Mouse (Mus musculus): ENCODE results near the gene Qsox1. TPM values are rescaled to one million over a fixed set of nuclear protein-coding genes. Genes with fewer than 3 reads are reported as not detected.

Qsox1 gene
- total RNA-seq, 2 experiments from 2014 or later: 14.7 to 24.2 TPM

DNA sequence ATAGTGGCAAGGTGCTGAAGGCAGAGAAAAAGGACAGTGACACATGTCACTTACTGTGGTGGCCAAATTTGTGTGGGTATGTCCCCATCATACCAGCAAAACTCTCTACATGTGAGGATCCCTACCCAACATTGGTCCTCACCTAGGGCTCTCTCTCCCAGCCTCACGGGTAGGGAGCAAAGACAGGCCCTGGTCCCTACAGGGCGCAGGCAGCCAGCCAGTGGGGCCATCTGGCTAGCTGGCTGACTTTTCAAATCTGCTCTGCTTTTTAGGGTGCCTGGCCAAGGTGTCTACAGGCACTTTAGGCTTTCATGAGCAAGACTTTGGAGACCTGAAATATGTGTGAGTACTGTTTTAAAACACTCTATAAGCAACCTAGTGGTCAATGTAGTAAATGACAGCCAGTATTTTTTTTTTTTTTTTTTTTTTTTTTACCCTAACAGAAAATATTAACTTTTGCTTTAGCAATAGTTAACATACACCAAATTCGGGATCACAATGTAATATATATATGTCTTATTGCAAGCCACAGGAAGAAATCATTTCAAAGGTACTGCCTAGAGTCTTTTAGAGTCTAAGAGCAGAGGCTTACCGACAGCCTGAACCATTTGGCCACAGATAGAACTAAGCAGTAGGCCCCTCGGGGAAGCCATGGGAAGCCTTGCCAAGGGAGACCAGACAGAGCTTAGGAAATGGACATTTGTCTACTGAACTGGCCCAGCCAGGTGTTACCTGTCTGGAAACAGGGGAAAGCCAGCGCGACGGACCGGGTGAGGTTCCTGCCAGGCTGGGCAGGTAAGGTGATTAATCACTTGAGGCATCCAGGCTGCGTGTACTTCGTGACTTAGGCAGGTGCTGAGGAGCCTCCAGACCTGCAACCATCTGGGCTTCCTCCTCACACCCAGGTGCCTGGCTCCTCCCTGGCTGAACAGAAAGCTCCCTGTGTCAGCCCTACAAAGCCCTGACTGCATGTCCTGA is 11.4 kb downstream of the Qsox1 start:
- ATAC-seq (replicated peaks; ENCODE audit: poor library complexity): no peak

DNA sequence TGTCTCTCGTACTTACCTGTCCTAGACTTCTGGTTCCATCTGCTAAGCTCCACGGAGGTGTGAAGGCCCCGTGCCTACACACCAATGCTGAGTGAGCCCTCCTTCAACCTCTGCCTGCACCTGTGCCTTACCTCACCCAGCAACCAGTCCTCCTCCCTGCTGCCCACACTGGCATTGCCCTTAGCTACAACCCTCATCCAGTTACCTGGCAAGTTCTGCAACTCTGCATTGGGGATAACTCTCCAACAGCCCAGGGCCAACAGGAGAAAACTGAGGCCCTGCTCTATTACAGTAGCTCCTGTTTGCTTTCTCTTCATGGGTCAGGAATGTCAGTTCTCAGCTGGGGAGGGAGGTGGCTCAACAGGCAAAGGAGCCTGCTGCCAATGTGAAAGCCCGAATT is 14.7 kb downstream of the Qsox1 start:
- no peak for ATAC-seq (replicated peaks; ENCODE audit: poor library complexity)

DNA sequence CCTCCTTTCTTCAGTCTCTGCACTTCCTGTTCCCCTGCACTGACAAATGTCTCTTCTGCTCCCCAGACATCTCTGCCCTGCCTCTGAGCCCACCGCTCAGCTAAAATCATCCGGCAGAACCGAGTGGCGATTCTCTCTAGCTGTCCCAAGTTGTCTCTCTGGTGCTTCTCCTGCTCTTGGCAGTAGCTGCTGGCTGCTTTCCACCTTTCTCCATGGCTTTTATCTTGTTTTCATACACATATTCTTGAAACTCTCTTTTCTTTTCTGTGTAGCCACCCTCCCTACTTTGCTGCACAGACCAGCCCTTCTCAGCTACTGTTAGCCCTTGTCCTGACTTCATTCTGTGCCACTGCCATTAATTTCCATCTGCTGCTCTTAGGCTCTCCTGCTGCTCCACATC is 15.3 kb downstream of the Qsox1 start:
- ATAC-seq (replicated peaks; ENCODE audit: poor library complexity): 0 out of 2 replicates have a peak, but pooled peaks have one; percentile 11

DNA sequence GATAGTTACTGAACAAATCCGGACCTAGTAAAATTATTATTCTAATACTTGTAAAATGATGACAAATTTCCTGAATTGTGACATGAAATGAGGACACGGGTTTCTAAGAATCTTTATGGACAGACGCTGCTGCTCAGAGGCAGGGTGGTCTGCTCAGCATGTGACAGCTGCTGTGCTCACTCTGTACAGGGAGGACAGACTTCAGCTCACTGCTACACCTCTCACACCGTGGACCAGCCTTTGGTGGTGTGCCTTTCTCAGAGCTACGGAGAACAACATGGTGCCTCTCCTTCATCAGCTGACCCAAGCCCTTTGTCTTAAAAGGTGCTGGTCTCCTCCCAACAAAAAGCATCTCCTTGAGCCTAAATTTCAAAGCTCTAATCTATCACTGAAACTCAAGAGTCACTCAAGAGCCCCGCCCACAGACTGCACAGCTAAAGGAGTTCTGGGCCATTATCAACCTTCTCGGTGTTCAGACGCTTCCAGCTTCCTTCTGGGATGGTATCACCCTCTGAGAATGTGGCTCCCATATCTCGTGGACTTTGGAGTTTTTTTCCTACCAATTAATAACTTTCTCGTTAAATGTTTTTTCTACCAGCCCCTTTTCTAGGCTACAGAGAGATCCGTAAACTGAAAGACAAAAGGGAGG is 15.8 kb downstream of the Qsox1 start:
- peak; percentile 37; the same call in 1 of the 2 replicates for ATAC-seq (replicated peaks; ENCODE audit: poor library complexity)

DNA sequence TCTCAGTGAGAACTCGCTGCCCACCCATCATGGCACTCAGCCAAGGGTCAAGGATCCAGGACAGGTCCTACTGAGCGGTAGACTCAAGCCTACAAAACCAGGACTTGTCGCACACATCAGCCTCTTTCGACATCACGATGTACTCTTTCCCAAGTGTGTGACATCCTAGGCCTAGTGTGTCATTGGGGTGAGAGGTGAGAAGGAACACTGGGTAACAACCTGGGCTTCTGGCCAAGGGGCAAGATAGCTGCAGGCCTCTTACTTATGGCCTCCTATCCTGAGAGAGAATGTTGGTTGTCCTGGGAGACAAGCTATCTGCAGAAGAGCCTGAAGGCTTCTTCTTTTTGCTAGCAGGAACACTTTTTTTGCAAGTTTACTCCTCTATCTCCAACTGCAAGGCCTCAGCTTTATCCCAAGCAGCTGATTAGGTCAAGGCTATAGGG is 16.9 kb downstream of the Qsox1 start:
- ATAC-seq (replicated peaks; ENCODE audit: poor library complexity): peak; percentile 62

DNA sequence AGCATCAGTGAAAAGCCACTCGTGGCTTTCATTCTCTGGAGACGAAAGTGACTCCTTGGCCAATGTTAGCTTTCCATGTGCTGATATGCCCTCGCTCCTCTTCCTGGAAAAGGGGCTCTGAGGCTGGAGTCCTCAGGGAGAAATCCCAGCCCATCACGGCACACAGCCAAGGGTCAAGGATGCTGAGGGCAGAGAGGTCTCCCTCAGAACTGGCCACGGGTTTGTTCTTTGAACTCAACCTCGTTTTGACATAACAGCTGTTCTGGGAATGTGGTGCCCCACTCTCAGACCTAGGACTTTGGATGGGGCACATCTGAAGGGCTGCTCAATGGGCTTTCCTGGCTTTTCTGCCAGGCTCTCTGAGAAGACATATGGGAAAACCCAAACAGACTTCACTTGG is 17.8 kb downstream of the Qsox1 start:
- no peak for ATAC-seq (replicated peaks; ENCODE audit: poor library complexity)

DNA sequence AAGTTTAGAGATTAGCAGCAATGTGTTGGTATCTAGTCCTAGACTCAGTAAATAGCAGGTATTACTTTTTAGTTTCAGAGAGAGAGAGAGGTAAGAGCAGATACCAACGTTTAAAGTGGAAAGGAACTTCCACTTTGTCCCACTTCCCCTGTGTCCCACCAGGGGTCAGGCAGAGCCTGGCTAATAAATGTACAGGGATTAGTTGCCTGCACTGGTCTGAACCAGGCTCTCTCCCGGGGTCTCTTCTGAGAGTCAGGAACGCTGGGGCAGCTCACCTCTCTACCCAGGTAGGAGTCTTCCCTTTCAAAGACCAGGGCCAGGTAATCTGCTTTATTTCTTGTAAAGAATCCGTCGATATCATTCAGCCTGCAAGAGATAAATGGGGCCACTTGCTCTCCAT is 20.8 kb downstream of the Qsox1 start:
- ATAC-seq (replicated peaks; ENCODE audit: poor library complexity): peak; percentile 66

DNA sequence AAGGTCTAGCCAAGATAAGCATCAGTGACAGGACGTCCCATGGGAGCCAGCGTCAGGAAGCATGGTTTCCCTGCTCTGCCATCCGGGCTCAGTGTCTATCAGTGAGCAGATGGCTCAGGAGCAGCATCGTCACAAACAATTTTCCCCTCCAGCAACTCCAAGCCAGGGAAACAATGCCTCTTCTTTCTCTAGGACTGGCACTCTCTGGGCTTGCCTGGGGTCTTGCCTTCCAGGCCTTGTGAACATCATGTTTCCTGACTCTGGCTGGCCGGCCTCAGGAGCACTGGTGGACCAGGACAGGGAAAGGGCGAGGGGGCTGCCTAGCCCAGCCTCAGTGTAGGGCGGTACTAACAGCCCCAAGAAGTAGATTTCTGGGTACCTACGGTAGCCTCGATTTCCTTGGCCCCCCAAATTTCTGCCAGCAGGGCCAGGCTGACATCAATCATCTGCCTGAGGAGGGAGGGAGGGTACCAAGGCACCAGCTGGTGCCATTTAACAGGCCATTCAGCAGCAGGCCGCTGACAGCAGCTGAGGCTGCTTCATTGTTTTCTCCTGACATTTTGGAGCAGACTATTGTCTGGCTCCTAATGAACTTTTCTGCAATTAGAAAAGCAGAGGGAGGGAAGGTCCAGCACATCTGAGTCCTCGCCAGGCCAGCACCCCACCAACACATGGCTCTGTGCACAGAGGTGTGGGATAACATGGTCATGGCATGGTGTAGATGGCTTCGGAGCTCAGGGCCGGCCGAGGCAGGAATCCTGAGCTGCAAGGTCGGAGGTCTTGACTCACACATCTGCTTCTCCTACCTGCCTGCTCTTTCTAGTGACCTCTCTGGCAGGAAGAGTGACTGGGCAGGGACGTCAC is 22.3 kb downstream of the Qsox1 start:
- ATAC-seq (replicated peaks; ENCODE audit: poor library complexity): no peak

DNA sequence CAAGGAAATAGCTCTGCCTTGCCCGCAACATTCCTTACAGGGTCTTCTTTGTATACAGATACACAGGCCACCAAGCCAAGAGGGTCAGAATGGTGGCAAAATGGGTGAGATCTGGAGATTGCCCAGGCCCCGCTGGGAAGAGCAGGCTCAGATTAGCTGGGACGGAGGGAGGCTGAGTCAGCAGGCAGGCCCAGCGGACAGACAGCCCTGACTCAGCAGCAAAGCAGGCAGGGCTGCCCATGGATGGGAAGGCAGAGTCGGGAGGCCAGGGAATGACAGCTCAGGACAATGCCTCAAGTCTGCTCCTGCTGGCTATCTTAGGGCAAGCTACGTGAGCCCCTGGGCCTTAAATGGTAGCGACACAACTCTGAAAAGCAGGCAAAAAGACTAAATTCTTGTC is 26.8 kb downstream of the Qsox1 start:
- ATAC-seq (replicated peaks; ENCODE audit: poor library complexity): no peak

DNA sequence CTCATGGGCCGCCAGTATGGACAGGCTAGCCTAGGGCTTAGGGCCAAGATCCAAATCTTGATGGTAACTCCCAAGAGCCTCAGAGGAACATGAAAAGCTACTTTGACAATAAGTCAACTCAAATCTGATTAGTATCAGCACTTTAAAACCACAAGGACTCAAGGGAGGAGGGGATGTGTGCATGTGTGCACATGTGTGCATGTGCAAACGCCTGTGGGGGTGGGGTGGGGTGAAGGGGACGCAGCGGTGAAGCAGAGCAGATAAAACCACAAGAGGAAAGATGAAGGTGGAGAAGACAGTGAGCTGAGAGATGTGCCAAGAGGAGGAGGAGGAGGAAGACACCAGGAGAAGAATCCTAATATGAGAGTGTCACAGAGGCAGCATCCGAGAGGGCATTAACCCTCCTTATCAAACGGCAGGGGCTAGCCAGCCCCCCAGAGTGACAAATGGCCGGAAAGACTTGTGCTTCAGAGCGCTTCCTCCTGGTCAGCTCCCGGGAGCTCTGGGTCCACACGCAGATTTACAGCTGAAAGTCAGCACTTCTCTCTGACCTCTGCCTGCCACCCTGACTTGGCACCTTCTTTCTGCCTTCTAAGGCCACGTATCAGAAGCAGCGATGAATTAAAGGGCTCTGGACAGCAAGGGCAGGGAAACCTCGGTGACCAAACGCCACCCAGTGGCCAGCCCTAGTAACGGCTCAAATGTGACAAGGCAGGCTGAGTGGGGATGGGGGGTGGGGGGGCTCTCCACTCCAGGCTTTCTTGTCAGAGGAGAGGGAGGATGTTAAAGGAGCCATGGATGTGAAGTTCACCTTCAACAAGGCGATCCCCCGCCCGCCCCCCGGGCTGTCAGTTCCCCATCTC is 28.1 kb downstream of the Qsox1 start:
- peak; percentile 83 for ATAC-seq (replicated peaks; ENCODE audit: poor library complexity)

DNA sequence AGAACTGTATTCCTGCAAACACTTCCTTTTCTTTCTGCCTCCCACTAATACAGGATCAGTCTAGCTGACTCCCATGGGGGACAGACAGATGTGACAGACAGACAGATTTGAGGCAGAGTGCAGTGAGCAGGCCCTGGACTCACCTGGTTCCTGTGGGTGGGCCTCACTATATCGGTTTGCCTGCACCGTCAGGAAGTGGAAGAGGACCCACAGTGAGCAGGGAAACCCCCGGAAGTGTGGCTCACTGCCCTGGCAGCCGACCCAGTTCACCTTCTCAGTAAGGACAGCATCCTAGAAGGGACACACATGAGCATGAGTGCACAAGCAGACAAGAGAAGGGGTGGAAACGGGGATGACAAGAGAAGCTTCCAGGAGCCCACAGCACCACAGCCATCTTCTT is 30.3 kb downstream of the Qsox1 start:
- ATAC-seq (replicated peaks; ENCODE audit: poor library complexity): no peak

DNA sequence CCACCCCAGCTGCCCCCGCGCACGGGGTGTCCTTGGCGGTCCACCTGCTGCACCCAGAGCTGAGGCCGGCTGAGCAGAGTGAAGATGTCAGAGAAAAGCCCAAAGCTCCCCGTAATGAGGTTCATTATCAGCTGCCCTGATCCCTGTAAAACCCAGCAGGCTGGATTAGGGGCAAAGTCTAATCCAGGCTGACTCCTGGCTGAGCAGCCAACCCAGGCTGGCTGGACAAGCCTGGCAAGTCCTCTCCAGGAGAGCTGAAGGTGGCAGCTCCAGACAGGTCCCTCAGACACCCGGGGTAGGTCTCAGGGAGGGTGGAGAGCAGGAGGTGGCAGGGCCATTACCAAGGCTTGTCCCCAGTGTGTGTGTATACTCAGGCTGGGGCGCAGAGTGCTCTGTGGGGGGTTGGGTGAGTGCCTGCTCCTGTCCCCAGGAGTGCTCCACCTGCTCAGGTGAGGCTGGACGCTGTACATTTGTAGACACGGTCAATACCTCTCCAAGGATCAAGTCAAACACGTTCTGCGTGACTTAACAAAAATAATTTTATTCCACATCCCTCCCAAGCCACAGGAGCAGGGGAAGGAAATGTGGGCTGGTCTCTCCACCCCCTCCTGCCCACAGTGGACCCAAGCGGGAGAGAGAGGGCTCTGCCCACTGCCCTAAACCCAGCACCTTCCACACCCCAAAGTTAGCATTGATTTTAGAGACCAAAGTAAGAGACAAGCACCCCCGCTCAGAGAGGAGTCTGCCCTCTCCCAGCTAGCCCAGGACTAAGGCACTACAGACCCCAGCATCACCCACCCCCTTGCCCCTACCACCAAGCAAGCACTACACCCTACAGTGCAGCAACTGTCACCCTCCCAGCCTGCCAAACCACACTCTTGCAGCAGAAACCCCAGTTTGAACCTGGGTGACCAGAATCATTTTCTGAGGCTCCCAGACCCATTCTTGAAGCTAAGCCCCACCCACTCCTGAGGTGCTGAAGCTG is 34.8 kb downstream of the Qsox1 start:
- ATAC-seq (replicated peaks; ENCODE audit: poor library complexity): peak; percentile 51; the same call in 1 of the 2 replicates

DNA sequence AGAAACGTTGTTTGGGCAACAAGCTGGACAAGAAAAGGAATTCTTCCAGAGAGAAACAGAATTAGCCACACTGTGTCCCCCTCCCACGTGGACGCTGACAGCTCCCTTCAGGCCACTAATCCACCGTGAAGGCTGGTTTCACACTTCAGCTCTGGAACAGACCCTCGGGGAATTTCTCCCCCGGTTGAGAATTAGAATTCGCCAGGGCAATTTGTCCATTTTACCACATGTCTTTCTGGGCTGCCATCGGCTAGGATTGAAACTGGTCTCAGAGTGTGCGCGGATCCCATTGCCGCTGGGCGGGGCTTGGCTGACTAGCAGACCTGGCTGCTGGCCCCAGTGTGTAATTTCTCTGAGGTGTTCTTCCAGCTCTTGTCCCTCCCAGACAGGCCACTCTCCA is 53.5 kb downstream of the Qsox1 start:
- no peak for ATAC-seq (replicated peaks; ENCODE audit: poor library complexity)

DNA sequence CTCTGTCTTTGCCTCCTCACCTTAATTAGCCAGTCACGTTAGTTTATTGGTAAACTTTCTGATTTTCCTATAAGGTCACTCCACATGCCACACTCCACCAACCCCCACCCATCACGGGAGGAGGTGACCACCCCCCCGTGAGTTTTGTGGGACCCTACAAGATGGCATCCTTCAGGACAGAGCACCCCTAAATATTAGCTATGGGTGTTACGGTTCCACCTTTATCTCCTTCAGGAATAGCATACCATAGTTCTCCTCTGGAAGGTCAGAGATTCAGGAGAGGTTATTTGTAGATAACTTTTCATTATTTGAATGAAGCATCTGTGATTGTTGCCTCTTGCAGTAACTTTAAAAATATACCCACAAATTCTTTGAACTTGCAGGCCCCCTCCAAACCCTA is 54.0 kb downstream of the Qsox1 start:
- ATAC-seq (replicated peaks; ENCODE audit: poor library complexity): no peak

DNA sequence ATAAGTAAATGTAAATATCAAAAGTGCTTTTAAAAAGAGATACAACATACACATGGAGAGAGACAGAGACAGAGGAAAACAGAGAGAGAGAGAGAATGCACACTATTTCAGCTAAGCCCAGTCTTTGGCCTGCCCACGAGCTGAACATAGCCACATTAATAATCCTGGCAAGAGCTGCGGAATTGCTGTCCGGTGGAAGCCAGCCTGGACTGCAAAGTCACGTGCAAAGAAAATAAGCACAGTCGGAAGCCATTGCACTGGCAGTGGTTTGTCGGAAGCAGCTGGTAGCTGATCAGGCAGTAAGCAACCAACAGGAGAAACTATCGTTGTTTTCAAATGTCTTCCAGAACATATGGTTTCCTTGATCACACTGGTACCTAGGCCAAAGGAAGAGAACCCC is 55.1 kb downstream of the Qsox1 start:
- no peak for ATAC-seq (replicated peaks; ENCODE audit: poor library complexity)

DNA sequence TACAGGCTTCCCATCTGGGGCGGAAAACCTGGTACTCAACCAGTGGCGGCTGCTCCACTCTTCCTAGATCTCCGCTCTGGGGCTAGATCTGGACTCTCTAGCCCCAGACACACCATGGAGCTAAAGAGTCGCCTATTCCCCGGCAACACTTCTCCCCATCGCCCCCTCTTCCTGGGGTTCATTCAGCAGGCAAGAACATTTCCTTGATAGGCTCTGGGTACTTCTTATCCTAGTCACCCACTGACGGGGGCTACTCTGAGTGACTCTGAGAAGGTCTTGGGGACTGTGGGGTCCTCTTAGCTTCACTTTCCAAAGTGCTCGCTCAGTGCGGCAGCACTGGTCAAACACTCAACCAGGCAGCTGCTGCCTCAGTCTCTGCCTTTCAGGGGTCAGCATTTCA is 59.3 kb downstream of the Qsox1 start:
- ATAC-seq (replicated peaks; ENCODE audit: poor library complexity): no peak

DNA sequence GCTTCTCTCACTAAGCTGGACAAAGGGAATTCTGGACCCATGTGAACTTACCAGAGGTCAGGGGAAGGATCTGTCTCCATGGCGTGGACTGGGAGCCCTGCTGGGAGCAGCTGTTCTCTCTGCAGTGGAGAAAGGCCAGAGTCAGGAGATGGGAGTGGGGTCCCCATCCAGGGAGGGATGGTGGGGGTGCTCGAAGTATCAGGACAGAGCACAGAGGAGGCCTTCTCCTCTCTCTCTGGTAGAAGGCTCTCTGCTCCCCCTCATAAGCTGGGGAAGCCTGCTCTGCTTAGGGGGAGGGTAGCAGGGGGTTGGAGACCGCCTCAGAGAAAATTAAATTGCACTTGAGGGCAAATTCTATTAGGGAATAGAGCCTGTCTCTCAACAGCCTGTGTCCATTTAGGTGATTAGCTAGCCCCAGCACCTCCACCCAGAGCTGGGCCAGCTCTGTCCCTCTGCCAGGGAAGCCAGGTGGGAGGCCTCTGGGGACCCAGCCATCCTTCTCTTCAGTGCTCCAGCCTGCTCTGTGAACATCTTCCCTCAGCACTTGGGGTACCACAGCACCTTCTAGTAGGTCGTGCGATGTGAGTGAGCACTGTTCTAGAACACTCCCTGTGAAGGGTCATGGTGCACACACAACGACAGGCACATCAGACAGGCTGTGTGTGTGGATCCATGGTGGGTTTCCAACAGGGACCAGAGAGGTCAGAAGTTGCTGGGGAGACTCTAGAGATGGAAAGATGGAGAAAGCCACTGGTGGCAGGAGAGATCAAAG is 61.0 kb downstream of the Qsox1 start, which contains the start of gene Lhx4:
Gene Lhx4, minus strand, starts transcription at position 201 of the 772 bp plus-strand sequence.
- no peak for ATAC-seq (replicated peaks; ENCODE audit: poor library complexity)

DNA sequence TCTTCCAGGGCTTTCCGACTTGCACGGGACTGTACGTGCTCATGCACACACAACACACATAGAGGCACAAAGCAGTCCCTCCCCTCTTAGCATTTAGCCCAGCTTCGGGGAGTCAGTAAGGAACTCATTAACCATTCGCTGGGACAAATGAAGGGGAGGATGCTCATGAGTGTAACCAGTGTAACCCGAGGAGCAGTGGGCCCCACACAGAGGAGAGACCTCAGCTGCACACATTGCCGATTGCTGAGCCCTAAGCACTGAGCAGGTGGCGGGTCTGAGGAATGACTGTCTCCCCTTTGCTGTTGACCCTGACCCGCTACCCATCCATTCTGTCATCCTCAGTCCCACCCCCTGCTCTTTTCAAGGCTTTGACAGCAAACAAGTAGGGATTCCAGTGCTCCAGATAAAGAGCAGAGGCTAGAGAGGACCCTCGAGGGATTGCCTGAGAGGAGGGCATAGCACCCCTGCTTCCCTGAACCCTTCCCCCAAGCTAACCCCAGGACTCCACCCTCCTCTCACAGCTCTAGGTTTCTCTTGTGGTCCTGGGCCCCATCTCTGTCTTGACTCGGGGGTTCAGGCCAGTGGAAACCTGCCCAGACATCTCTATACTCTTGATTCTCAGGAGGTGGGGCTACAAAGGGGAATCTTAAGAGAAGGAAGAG is 62.0 kb downstream of the Qsox1 start:
- no peak for ATAC-seq (replicated peaks; ENCODE audit: poor library complexity)

All from megakaryocyte progenitor cell, adult 5-6 weeks (primary cell).